Mouse (Mus musculus) adrenal gland, adult (tissue): Measurements from ENCODE around the gene Oser1.
A peak's percentile ranks its signal among the peaks of the same experiment; 100 is the strongest.

Experiments
- DNase-seq, 2 experiments: peaks; one replicate each; pipeline ENCODE4 v3.0.0; 2022 to 2023; ENCODE audit warnings: low spot score in 1 of 2; ENCODE audit not compliant: inconsistent age in 2 of 2

Oser1 gene

DNA sequence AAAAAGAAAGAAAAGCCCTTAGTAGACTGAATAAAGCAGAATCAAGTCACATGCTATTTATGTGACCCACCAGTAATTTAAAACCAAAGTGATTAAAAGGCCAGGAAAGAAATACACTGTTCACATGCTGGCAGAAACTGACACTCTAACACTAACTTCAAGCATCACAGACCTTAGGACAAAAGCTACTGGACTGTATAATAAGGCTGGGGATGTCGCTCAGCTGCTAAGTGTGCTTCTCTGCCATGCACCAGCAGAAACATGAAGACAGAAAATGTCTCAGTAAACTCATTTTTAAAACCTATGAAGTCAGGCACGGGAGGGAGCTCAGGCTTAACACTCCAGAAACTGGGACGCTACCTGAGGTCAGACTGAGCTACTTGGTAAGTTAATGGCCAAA is 14.3 kb downstream of the Oser1 start:
- DNase-seq: no peak

DNA sequence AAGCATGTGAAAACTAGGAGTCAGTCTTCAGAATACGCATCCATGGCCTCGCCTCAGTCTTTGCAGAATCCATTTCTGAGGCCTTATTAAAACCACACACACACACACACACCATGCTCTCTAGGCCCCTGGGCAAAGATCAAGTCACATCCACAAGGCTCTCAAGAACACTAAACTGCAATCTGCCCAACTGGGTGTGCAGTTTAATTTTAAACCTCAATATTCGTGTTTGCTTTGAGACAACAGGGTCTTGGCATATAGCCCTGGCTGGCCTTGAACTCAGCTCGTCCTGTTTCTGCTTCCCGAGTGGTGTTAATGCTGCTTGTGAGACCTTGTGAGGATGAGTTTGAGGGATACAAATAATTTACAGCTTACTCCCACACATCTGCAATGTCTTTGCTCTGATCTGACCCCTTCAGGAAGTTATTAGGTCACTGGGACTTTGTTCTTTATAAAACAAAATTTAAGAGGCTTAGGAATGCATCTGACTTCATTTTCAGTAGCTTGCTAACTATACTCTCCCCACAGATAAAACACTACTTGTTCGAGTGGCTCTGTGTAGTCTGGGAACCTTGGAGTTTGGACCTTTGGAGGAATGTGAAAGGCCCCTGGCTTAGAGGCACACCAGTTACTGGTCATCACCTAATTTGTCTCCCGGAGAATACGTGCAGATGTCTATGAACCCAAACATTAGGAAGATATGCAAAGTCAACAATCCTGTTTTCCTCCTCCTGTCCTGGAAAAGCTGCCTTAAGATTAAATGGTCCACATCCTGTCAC is 20.3 kb downstream of the Oser1 start:
- peak; percentile 49 to 77 for DNase-seq

DNA sequence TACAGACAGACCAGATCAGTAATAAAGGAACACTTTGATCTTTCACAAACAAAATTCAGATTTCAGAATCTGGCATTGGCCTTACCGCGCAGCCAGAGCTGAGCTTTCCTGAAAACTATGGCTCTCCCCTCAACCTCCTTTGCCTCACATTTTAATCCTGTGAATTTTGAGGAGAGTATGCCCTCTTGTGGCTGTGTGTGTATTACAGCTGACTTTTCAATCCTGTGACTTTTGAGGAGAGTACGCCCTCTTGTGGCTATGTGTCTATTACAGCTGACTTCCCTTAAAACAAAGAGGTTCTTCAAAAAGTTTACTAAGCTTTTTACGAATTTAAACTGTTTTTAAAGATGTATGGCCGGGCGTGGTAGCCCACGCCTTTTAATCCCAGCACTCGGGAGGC is 23.3 kb downstream of the Oser1 start:
- DNase-seq: peak; percentile 78 to 96

DNA sequence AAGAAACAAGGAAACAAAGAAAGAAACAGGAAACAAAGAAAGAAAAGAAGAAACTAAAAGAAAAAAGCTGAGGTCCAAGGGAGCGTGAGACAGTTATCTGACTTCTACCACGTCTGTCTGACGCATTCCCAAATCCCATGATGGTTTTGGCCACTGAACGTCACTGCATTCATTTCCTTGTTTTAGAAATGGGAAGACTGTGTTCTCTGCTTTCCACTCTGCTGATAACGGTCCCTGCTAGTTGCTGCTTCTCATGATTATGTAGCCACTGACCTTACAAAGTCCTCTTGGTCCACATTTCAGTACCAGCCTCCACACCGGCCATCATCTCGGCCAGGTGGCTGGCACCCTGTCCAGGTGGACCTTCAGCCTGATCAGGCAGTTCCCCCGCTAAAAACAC is 25.3 kb downstream of the Oser1 start:
- peak in 1 of 2 experiments; percentile 38 for DNase-seq

DNA sequence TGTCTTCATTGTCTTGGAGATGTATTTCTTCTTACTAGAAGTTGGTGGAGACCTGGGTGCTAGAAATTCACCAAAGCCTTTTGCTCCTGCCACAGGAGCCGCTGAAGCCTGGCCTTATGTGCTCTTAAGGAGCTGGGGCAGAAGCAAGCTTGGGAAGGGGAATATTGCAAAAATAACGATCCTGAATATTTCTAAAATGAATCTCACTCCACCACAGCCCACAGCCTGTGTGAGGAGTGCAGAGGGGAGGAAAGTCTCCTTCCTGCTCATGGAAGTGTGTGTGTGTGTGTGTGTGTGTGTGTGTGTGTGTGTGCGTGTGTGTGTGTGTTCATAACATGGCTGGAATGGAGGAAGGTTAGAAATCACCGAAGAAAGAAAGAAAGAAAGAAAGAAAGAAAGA is 25.7 kb downstream of the Oser1 start:
- no peak for DNase-seq

DNA sequence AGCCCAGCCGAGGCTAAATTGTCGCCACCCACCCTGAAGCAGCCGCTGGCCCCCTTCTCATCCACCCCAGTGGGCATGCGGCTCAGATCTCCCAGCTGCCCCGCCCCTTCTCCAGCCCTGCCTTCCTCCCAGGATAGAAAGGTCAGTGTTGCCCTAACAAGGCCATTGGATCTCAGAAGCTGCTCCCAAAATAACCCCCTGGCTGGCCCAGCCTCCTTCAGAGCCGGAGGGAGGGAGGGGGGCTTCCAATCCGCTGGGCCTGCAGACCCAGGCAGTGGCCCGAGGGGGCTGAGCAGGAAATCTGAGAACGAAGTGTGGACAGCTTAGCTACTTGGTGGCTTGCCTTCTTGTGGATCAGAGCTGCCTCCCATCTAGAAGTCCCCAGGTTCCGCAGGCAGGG is 26.6 kb downstream of the Oser1 start, which contains the start of gene Jph2:
Jph2 (minus strand) TSS at position 89 of the 400 bp plus-strand sequence.
- peak; percentile 70 to 82 for DNase-seq

DNA sequence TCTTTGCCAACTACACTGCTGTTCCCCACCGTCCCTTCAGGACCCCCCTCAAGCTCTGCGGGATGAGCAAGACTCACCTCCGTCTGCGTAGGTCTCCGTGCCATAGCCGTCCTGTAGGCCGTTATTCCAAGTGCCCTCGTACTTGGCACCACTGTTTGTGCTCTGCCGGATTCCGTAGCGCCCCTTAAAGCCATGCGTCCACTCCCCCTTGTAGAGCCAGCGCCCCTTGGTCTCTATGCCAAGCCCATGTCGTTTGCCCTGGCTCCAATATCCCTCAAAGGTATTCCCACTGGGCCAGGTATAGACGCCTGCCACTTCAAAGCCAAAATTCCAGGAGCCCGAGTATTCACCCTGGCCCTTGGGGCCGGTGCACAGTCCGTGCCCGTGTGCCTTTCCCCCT is 27.4 kb downstream of the Oser1 start:
- DNase-seq: no peak

DNA sequence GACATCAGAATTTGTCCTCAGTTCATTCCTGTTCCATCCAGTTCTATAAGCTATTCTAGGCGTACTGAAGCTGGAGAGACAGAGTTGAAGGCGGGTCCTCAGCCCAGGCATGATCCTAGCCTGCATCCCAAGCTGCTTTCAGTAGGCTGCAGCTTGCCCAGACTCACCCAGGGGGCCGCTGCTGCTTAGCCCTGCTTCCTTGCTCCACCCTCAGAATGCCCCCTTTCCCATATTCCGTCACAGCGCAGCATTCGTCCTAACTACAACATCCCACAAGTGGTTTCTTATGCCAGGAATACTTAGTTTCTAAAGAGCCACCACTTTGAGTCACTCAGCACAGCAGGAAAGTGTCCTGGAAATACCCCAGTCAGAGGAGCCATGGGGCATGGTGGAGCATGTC is 29.5 kb downstream of the Oser1 start:
- DNase-seq: no peak

DNA sequence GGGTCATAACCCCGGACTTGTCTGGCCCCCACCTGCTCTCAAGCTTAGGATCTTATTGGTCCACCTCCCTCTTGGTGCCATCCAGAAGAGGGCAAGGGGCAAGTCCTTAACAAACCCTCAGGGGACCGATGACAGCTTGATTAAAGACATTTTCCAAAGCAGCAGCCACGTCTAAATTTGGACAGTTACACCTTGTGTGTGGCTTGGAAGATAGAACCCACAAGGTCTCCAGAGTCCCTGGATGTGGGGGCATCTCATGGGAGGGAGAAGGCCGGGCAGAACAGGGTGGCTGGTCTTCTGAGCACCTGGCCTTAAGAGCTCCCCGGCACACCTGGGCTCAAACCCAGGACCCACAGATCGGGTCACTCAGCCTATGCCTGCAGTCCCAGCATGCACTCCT is 30.5 kb downstream of the Oser1 start:
- DNase-seq: no peak

DNA sequence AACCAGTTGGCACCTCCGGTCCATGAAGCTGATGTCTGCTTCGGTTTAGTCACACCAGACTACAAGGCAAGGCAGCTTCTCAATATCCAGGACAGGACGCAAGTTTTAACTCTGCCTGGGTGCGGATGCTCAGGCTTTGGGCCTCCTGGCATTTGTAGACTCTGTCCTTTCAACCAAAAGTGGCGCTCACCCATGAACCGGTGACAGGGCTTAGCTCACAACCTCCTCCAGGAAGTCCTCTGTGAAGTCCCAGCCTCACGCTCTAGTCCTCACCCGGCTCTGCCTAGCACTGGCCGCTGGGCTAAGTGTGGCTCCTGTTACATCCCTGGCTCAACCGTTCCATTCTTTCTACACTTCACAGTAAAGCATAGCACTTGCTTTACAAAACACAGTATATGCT is 31.3 kb downstream of the Oser1 start:
- DNase-seq: no peak

DNA sequence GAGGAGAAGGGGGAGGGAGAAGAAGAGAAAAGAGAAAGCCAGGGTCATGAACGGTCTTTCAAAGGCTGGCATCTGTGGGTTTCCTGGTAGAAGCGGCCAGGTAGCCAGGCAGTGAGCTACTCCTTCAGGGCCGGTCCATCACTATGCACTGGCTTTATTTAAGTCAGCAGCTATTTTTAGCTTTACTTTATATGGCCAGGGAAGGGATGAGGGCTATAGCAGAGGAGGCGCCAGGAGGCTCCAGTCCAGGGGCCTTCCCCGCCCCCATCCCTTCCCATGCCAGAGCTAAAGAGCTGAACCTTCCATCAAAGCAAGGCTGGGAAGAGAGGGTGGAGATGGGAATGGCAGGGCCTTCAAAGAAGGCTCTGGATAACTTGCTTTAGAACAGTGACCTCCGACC is 32.1 kb downstream of the Oser1 start:
- no peak for DNase-seq

DNA sequence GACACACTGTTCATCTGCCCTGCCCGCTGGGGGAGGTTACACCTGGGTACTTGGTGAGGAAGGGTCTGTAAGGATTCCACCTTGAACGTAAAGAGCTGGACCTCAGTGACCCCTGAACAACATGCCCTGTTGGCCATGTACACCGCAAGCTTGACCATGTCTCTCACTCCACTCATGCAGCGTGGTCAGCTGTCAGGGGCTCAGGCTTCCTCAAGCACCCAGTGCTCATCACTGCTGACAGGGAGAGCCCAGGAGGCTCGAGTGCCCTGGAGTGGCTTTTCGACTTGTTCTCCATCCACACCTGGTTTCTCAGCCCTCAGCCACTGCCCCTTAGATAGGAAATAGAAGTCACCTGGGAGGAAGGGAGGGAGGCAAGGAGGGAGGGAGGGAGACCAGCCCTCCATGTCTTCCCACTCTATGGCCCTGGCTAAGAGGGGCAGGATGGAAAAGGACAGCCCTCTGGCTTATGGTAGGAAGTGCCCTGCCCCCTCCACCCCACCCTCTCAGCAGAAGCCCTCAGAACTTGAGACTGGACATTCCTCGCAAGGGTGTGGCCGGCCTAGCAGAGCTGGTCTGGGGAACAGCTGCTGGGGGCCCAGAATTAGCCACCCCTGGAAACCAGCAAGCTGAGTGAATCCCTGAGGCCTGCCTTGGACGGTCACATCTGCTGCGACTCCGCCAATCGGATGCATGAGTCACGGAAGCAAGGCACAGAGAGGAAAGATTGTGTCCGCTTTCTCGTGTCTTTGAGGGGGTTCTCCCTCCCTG is 37.9 kb downstream of the Oser1 start:
- DNase-seq: no peak

DNA sequence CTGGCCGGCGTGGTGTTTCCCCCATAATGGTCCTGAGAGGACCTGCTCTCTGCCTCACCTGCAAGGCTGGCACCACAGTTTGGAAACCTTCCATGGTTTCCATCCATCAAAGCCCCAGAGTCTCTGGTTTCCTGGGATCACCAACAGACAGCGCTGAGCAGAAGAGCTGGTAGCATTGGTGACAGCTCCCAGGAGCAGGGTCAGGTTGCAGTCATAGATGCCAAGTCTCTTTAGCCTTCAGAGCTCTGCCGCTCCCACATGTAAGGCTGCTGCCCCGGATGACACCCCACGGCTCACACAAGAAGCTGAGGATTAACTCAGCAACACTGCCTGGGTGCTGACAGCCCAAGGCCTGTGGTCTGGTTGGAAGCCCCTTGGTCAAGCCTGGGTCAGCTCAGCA is 39.4 kb downstream of the Oser1 start:
- no peak for DNase-seq

DNA sequence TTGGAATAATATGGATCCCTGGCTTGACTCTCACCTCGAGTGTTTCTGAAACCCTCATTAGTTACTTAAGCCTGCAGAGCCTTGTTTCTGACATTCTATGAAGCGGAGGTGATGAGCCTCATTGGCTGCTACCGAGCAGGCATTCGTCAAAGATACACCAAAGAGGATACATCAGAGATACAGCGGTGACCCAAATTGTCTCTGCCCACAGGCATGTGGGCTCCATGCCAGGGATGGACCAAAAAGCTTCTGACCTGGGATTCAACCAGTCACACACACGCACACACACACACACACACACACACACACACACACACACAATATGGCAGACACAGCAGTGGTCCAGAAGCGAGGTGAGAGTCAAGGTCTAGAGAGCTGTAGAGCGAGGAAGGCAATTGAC is 43.3 kb downstream of the Oser1 start:
- DNase-seq: no peak

DNA sequence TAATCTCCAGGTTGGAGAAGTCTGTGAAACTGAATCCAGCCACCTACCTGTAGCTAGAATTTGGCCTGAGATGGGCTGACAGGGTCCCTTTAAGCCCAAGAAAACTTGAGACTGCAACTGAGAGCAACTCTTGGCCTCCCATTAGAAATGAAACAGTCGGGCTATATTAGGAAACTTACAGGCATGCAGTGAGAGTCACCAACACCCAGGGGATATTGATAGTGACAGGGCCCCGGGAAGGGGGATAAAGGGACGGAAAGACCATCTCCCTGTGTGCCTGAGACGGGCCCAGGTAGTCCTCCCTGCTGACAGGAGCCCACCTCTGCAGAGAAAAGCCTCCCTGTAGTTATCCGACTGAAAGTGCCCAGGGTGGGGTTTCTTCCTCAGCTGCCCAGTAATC is 45.1 kb downstream of the Oser1 start:
- DNase-seq: no peak

DNA sequence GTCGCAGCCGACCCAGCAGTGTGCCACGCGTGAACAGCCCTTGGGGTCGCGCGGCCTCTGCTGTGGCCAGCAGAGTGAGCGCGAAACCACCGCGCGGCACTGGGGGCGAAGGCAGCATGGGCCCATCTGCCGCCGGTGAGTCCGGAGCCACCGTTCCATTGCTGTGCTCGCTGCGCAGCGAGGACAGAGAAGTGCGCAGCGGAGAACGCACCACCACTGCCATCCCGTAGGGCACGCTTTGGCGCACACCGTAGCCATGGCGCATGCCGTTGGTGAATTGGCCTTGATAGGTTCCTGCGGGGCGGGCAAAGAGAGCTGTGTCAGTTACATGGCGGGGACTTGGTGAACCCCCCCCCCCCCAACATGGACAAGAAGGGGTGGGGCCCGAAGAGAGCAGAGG is 48.4 kb downstream of the Oser1 start:
- DNase-seq: no peak

DNA sequence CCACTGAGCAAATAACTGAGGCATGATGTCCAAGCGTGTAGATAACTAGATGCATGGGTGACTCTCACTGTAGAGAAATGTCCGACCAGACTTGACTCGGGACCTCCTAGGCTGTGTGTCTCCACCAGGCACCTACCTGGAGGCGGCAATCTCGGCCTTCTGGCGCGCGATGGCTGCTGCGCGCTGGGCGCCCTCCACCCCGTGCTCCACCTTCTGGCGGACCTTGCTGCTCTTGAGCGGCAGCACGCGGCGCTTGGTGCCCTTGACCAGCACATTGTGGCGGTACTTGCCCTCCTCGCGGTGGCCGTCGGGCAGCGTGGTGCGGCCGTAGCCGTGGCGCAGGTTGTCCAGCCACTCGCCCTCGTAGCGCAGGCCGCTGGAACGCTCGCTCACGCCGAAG is 49.0 kb downstream of the Oser1 start:
- DNase-seq: no peak

DNA sequence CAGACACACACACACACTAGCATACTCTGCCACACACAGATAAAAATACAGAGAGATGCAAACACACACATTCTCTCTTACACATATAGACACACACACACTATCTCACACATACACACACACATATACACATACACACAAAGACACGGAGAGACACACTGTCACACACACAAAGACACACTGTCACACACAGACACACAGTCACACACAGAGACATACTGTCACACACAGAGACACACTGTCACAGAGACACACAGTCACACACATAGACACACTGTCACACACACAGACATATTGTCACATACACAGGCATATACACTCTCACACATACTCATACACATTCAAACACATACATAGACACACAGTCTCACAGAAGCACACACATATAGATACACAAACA is 51.9 kb downstream of the Oser1 start:
- no peak for DNase-seq

DNA sequence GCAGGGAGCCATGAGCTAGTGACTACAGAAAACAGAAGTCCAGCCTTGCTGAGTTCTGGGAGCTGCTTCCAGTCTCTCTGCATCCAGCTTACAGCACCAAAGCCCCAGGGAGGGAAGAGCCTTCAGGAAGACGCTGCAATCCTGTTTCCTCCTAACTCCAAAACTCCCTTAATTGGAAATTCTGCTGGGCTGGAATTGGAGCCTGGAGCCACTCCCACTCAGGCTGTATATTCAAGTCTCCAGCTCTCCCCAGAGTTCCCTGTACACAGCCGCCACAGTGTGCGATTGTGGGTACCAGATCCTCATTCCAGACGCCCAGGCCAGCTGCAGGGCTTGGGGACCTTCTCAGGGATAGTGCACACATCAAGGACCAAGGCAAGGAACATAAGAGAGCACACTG is 54.3 kb downstream of the Oser1 start:
- DNase-seq: no peak

DNA sequence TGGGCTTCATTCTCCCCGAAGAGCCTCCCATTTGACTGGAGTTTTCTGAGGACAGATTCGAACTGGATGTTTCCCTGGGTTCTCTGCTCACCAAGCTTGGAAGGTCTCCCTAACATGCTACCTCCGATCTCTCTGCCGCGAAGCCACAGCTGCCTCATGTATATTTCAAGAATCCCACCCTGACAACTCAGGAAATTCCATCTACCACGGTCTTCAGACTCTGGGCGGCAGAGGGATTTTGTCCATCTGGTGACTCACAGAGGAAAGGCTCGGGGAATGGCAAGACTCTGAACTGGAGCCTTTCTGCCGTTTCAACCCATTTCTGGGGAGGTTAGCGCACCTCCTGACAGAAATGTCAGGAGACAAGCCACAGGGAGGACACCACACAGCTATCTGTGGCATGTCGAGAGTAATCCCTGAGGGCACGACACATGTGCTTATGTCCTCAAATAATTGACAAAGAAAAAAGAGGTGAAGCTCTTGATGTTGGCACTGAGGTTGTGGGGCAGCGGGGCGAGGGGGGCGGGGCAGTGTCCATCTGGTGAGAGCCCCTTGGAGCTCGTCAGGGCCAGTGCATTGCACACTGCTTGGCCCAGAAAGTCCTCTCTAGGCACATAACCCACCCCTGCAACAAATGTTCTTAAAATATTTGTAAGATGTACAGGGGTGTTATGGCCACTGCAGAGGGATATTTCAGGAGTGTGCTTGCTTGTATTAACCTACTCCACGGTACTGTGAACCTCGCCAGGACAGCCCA is 59.5 kb downstream of the Oser1 start:
- no peak for DNase-seq

DNA sequence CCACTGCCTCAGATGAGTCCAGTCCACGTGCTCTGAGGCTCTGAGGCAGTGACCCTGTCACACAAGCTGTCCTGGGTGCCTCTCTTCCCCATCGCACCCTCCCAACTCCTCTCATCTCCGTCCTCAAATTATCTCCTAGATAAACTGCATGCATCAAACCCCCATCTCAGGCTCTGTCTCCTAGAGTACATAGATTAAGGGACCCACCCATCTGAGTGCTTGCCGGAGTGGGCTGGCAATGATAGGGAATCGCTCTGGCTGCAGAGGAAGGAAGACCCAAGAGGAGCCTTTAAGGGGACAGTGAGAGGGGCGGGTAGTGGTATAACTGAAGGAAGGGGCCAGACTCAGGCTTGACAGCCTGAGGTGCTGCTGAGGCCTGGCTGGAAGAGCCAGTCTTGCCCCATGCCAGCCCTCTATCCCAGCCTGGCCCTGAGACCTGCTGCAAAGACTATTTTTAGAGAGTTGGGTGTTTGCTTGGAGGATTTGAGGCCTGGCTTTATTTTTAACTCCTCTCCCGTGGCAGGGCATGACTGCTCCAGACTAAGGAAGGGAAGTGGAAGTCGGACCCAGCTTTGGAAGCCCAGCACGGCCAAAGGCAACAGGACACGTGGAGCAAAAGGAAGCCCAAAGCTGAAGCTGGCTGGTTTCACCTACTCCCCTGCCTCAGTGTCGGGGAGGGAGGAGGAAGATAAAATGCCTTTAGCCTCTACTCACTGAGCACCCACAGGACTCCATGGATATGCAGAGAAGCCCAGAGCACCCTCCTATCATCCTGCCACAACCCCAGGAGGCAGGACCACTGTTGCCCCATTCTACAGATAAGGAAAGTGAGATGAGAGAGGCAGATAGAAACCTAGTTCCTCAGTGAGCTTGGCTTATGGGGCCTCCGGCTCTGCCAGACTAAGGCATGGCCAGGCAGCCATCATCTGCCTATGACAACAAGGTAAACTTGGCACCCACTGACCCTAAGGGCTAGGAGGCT is 61.3 kb downstream of the Oser1 start:
- no peak for DNase-seq
